Mouse (Mus musculus) kidney, postnatal 25 days (tissue): ENCODE data around the gene Mroh3.

ENCODE experiments used
- DNase-seq, 2 experiments: peaks; one replicate each; pipeline ENCODE4 v3.0.0; 2021; ENCODE audit warnings: mixed read lengths in 2 of 2

The Mroh3 gene

DNA sequence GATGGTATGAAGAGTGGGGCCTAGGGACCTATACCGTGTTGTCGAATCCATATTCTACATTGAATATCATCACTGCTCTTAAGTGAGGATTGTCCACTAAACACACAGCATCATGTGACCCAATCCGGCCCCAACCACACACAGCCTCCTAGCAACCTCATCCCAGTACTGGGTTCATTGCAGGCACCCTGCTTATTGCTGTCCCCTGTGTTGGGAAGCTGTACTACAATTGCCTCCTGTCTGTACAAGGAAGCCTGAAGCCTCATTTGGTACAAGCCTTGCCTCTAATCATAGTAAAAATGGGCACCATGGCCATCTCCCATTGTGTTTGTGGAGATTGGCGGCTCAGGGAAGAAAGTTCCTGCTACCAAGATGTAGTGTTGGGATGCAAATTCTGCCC lies 56.3 kb downstream of the Mroh3 start:
- no peak for DNase-seq

DNA sequence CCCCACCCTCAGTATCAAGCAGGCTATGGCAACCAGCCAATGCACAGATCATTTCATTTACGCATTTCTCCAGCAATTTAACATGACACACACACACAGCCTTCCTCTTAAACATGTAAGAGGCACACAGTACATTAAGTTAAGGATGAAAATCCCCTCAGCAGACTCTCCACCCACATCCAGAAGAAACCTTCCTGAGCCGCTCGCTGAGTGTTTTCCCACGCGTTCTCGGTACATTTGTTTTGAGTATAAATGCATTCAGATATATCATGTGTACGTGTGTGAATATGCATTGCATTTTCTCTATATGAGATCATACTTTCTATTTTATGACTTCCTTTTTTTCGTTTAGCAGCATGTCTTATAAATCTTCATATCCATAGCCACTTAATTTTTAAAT lies 61.3 kb downstream of the Mroh3 start:
- no peak for DNase-seq

DNA sequence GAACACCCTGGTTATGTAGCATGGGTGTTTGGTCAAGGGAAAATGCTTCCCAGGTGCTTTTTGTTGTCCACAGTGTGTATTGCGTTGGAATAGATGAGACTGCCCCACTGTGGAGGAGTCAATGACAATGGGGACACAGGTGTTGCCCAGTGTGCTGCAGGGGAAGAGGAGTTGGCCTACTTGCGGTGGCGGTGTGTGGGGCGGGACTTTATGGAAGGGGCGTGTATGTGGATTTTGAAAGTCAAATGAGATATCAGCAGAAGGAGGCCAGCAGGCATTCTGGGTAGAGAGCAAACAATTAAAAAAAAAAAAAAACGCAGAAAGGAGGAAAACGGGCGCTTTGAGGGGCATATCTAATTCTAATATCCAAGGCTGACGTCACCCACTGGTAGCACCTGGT lies 62.9 kb downstream of the Mroh3 start:
- DNase-seq: no peak

DNA sequence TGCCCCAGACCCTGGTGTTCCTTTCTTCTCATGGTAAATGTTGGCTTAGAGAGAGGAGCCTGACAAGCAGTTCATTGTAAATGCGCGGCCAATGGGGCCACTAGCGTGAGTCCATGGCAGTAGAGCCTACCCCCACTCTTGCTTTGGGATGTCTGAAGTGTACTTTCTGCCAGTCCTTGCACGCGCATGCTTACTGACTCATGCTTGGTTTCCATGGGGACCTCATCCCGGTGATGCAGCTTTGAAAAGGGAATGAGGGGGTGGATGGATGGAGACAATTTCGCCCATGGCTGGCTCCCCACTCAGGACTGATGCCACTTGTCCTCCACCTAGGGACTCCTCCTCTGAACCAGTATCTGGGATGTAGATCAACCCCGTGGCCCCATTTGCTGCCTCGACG lies 69.1 kb downstream of the Mroh3 start:
- no peak for DNase-seq

DNA sequence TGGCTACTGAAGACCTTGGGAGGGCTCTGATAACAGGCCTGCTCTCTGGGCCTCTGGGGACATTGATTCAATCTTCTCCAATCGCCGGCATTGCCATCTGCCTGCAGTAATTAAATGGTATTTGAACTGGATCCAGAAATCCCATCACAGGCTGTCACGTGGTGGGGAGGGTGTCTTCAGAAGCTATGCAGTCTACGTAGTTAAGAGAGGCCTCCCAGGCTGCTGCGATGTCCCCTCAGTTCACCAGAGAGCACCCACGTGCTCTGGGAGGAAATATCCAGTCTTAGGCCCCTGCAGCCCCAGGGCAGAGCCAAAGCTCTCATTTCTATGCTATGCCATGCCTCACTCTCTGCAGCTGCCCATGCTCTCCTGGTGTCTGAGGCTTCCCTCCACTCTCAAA lies 70.3 kb downstream of the Mroh3 start:
- DNase-seq: peak; percentile 23 to 52

DNA sequence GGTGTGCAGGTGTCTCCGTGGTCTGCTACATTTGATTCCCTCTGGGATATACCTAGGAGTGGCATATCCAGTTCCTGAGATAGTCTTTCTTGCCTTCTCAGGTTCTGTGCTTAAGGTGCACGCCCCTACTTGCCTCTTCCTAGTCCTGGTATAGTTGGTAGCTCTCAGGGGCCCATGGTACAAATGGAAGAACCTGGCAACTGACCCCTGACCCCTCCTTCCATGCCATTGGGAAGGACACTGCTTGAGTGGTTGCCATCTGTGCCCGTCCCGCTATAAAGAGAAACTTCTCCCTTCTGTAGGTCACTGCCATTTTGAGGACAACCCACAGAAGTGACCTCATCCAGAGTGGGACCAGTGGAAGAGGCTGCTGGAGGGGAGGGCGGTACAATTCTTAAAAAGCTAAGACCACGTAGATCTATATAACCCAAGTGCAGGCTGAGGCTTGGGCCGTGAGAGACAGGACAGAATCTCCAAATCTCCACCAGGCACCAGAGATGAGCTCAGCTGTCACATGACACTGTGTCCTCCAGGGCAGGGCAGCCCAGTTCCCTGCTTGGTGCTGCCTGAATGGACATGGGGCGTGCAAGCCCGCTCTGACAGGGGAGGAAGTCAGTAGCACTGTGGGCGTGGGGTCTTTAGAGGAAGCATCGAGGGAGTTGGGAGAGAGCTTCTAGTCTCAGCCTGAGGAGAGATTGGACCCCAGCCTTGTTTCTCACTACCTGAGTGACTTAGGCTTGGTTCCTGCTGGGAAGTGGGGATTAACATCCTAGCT lies 71.3 kb downstream of the Mroh3 start:
- DNase-seq: peak in 1 of 2 experiments; percentile 69

DNA sequence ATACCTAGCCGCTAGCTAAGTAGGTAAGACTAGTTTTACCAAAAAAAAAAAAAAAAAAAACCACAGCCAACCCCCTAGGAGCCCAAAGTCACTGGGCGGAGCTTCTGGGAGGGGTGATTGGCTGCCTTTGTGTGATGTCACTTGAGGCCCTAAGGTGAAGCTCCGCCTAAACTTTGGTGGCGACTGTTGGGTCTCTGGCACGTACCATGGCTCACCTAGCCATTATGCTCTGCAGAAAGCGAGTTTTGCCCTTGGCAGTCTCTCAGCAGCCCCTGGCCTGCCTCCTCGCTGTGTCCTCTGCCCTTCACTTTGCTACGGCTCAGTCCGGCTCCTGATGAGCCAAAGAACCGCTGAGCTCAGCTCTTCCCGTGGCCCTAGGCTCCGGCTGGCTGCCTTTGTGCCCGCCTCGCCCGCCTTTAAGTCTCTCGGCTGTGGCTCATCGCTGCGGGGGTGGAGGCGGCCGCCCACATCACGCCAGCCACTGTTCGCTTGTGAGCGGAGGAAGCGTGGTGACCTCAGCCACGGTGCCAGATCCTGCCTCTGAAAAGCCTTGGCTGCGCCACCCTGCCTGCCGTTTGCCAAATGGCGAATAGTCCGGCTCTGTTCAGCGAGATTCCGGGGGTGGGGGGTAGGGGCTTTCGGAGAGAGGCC lies 72.5 kb downstream of the Mroh3 start:
- DNase-seq: peak; percentile 83 to 95

DNA sequence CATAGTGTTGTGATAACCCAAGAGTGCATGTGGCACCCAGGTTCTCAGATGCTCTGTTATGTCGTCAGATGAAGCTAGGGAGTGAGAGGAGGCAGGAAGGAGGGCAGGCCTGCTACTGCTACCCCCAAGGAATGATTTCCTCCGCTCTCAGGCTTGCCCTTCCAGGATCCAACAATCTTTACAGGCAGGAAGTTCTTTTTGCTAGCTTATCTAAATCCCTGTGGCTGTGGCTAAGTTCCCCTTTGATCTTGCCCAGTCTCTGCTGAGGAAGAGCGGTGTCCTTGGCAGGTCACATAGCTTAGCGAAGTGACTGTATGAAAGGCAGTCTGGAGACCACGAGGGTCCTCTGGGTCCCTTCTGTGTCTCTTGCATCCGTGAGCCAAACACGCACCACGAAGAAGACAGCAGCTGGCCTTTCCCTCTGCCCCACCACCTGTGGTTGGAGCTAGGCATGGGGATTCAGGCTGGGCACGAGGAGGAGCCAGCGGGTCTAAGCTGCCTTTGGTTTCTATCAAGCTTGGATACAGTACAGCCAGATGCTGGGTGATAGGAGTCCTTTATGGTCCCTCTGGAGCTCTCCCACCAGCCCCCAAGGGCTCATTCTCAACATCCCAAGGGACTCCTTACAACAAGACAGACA lies 74.3 kb downstream of the Mroh3 start:
- DNase-seq: peak in 1 of 2 experiments; percentile 42

DNA sequence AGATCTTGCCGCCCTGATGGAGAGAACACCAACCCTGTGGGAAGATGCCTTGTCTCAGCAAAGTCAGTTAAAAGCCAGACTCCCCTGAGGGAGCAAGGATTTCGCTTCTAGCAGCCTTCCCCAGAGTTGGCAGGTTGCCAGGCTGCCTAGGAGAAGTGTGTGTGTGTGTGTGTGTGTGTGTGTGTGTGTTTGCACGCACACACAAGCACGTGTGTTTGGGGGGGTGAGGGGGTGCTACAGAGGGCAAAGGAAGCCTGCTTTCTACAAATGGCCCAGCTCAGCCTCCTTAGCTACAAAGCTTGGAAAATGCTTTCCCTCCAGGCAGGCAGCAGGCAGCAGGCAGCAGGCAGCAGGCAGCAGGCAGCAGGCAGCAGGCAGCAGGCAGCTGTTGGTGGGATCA lies 75.1 kb downstream of the Mroh3 start:
- DNase-seq: peak; percentile 67 to 76

DNA sequence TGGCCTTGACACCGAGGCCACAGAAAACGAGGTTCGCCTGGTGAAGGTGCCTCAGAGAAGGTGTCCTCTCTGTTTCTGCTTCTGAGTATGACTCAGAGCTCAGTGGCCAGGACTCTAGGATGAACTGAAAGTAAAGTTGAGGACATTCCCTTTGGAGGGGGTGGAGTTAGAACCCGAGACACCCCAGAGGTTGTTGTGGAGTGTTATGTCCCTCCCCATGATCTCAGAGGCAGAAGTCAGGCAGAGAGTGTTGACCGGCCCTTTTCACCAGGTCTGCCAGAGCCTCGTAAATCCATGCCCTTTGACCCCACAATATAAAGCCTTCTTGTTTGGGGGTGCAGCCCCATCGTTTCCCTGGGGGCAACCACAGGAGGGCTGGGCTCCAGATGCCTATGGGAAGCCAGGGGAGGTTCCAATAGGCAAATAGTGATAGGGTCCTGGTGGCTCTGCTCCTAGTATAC lies 75.5 kb downstream of the Mroh3 start:
- peak in 1 of 2 experiments; percentile 38 for DNase-seq

DNA sequence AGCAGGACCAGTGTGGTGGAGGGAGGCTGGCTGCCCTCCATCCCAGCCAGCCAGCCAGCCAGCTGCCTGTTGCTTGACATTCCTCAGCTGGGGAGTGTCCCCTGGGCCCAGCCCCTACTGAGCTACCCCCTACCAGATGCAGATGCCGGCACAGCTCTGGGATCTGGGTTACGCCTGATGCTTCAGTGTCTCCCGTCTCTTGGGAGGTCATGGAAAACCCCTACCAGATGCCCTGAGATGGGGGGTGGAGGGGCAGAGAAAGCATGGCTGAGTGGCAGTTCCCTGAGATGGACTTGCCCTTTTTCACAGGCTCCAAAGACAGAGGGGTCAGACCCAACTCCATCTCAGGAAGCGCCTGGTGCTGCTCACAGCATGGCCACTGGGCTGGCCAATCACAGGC lies 76.1 kb downstream of the Mroh3 start:
- DNase-seq: no peak

DNA sequence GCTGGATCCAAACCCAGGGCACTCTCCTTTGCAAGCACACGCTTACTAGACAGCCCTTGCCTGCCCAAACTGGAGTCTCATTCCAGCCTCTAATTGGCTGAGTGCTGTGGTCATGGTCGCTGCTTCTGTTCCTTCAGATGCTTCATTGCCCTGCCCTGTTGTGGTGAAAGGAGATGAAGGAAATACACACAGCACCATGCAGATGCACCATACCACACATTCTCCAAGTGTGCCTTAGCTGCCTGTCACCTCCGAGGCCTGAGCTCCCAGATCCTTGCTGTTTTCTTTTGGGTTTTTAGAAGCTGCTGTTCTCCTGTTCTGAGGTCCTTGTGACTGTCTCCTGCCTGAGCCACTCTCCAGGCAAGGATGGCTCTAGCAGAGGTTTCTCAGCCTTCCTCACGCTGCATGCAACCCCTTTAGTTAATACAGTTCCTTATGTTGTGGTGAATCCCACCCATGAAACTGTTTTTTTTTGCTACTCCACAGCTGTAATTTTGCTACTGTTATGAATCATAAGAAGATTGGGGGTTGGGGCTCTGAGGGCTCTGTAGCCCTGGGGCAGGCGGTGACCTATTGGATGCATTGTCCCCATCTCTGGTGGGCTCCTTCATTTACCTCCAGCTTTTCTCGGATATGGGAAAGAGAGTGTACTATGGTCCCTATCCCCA lies 76.7 kb downstream of the Mroh3 start:
- no peak for DNase-seq

DNA sequence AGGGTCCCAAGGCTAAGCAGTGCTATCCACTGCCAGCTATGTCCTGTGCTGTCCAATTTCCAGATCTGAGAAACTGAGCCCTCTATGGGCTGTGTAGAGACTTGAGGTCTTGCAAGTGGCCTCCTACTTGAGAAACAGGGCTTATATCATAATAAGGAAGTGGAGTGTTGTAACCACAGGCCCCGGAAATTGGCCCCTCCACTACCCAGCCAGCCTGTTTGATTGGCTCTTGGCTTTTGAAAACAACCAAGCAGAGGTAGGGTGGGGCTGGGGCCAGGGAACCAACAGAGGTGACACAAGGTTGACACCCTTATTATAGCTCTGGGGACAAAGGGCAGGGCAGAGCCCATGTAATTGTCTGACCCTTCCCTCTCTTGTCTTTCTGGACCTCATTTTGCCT lies 77.6 kb downstream of the Mroh3 start:
- peak in 1 of 2 experiments; percentile 16 for DNase-seq

DNA sequence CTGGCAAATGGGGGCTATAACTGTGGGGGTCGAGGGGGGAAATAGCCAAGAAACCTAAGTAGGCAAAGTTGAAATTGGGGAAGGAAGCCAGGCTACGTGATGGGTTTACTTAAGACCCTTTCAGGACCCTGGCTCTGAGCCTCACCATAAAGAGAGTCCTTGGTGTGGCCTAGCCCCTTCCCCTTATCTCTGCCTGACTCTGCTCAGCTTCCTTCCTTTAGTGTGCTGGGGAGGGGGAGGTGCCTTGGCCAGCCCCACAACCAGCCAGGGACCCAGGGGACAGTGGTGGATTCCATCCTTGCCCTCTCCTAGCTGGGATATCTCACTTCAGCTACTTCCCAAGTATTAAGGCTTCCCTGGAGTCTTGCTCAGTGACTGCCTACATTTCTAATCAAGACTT lies 78.1 kb downstream of the Mroh3 start:
- no peak for DNase-seq

DNA sequence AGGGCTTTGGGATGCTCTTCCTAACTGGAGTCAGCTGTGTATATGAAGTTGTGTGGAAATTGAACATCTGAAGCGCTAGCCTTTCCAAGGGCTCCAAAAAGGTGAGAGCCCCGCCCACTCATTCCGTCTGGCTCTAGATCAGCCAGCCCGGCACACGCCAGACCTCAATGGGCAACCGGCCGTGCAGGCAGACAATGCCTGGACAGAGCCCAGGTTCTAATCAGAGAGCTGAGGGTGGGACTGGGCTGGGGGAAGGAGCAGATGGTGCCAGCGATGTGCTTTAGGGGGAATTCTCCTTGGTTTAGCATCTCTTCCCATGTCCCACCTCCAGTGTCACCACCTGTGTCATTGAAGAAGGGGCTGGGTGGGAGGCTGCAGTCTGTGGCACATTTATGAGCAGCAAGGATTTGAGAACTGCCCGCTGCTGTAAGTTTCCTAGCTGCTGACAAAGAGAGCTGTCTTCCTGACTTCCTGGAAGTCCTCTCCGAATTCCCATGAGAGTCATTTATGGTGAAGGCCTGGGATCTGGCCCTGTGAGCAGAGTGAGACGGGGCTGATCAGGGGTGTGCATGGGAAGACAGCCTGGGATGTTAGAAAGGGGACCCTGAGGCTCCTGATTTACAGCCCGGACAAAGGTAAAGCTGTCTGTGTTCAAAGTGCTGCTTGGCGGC lies 78.9 kb downstream of the Mroh3 start:
- DNase-seq: peak in 1 of 2 experiments; percentile 40

DNA sequence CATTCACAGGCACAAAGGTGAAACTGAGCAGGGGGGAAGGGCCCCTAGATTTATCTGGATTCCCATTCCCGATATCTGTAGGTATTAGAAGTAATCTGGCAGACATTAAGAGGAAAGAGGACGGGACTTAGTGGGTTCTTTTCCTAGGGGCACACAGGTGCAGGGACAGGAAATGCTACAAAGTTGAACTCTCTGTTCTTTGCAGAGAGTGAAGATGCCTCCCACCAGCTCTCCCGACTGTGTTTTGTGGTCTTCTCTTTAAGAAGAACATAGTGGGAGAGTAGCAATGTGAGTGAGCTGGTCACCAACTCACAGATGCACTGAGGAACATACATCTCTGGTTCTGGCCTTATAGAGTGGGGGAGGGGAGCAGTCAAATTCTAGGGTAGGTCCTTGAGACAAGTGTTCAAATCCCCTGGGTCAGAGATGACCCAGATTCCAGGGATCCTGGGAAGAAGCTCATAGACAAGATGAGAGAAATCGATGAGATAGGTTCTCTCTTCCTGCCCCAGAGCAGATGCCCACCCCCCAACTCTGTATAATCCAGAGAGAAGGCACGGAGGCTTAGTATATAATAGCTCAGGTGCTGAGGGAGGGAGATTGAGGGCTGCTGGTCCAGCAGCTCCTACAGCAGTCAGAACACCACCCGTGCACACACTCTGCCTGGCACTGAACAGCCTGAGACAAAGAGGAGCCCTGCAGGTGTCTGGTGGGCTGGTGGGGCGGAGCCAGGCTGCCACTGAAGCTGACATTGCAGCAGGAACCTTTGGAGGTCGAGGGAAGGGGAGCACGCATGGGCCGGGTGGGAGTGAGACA lies 80.0 kb downstream of the Mroh3 start:
- DNase-seq: no peak
